Mouse (Mus musculus) c-Kit-positive CD71-positive TER-119-positive erythroid progenitor cells, embryonic 14.5 days (primary cell): Measurements from ENCODE around the gene Ctu1.
"Not testable (repeated sequence)": the region's sequence is repeated elsewhere in the genome, so short reads cannot be mapped to it uniquely, and the experiment has no call there.

ENCODE experiments used
- DNase-seq: peaks from one replicate; pipeline ENCODE4 v3.0.0-alpha.2; 2013; ENCODE audit warnings: low spot score

Gene Ctu1

GRCm38 (mm10) chr7:43671809-43672580, at the start of gene Ctu1:
TSS of gene Ctu1 (plus strand) at chr7:43672016.
- peak; percentile 79 for DNase-seq

GRCm38 (mm10) chr7:43622927-43623326, 48.9 kb upstream of the Ctu1 start:
- no peak for DNase-seq

- DNase-seq = no peak
These were observed 48.0 kb upstream of the Ctu1 start for GRCm38 (mm10) chr7:43623819-43624218.

- no peak for DNase-seq
These were observed 46.8 kb upstream of the Ctu1 start for GRCm38 (mm10) chr7:43625065-43625464.

- no peak for DNase-seq
These were observed 45.9 kb upstream of the Ctu1 start for GRCm38 (mm10) chr7:43625794-43626422.

GRCm38 (mm10) chr7:43633940-43634339, 37.9 kb upstream of the Ctu1 start:
- no peak for DNase-seq

- DNase-seq = no peak
These were observed 37.3 kb upstream of the Ctu1 start, which contains the start of gene Ceacam18 for GRCm38 (mm10) chr7:43634500-43634899. TSS of gene Ceacam18 (plus strand) at chr7:43634707.

- DNase-seq = no peak
These were observed 35.6 kb upstream of the Ctu1 start for GRCm38 (mm10) chr7:43636194-43636593.

- no peak for DNase-seq
These were observed 34.7 kb upstream of the Ctu1 start for GRCm38 (mm10) chr7:43637118-43637517.

GRCm38 (mm10) chr7:43642587-43642986, 29.2 kb upstream of the Ctu1 start:
- DNase-seq = no peak

GRCm38 (mm10) chr7:43643046-43643652, 28.7 kb upstream of the Ctu1 start:
- no peak for DNase-seq

- DNase-seq = no peak
These were observed 19.1 kb upstream of the Ctu1 start for GRCm38 (mm10) chr7:43652683-43653082.

- DNase-seq = no peak
These were observed 17.3 kb upstream of the Ctu1 start for GRCm38 (mm10) chr7:43654519-43654918.

- no peak for DNase-seq
These were observed 15.6 kb upstream of the Ctu1 start for GRCm38 (mm10) chr7:43656232-43656631.

GRCm38 (mm10) chr7:43660002-43660401, 11.8 kb upstream of the Ctu1 start, which contains the start of gene Siglece:
TSS of gene Siglece (minus strand) at chr7:43660161.
- DNase-seq = no peak

GRCm38 (mm10) chr7:43662804-43663203, 9.0 kb upstream of the Ctu1 start:
- DNase-seq = no peak

- DNase-seq = not testable (repeated sequence)
These were observed 4.6 kb upstream of the Ctu1 start for GRCm38 (mm10) chr7:43667221-43667620.

GRCm38 (mm10) chr7:43668582-43668981, 3.2 kb upstream of the Ctu1 start:
- DNase-seq = peak; percentile 23

- DNase-seq = no peak
These were observed 580 bp upstream of the Ctu1 start for GRCm38 (mm10) chr7:43671064-43671808.

- DNase-seq = no peak
These were observed 905 bp downstream of the Ctu1 start for GRCm38 (mm10) chr7:43672581-43673260.

- no peak for DNase-seq
These were observed 3.3 kb downstream of the Ctu1 start for GRCm38 (mm10) chr7:43675091-43675490.

- DNase-seq = peak; percentile 28
These were observed 6.7 kb downstream of the Ctu1 start for GRCm38 (mm10) chr7:43678517-43678916.
